Mouse (Mus musculus): Measurements from ENCODE around the gene Fbrsl1.
A peak's percentile ranks its signal among the peaks of the same experiment; 100 is the strongest.

Gene Fbrsl1

DNA sequence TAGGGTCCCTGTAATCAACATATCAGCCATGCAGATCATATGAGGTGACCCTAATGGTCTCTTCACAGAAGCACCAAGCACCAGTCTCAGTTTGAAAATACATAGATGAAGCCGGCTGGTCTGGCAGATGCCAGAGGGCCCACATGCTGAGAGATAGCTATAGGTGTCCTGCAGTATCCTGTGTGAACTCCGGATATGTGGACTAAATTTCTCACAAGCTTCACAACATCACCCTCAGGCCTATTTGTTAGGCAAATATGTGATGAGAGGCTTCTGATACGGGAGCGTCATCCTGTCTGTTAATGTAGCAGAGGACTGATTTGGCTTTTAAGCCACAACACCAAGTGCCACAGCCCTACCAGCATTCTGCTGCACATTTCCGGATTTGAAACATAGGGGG is 37.9 kb downstream of the Fbrsl1 start:
- peak; percentile 78 for DNase-seq

DNA sequence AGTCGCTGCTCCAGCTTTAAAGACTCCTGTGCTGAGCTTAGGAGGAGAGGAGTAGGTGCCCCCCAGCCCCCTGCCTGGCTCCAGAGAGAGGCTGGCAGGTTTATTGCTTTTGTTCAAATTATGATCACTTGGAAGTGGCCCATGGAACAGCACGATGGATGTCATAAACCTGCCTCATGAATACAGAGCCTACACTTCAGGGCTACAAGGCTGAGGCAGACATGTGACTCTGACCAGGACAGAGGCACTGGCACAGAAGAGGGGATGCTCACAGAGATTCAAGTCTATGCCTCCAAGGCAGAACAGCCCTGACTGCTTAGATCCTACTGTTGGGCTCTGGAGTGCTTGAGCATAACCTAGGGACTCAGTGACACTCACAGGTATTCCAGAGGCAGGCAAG is 39.3 kb downstream of the Fbrsl1 start:
- DNase-seq: no peak

DNA sequence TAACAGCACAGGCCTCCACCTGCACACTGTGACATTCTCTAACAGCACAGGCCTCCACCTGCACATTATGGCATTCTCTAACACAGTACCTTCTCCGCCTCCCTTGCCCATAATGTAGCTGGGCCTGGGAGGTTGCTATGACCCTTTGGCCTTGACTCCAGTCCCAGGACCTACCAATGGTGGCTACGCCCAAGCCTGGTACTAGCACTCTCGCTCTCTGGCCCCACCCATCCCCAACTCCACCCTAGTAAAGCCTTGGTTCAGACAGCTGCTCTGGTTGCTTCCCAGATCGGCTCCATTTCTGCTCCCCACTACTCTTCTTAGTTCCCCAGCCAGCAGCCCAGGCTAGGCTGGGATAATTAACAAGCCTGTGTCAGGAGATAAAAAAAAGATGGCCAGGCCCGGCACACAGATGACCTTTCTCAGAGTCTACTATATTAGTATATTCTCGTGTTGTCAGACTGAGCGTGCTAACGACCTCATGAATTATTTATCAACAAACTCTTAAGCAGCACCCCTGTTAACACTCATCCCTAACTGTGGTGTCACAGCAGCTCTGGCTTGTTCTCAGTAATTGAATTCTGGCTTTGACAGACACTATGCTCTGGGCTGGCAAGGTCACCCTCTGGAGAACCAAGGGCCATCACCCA is 42.1 kb downstream of the Fbrsl1 start:
- no peak for DNase-seq

GRCm38 (mm10) chr5:110403931-110404330 is 44.4 kb downstream of the Fbrsl1 start:
- DNase-seq: no peak

GRCm38 (mm10) chr5:110402557-110402956 is 45.7 kb downstream of the Fbrsl1 start:
- no peak for DNase-seq

DNA sequence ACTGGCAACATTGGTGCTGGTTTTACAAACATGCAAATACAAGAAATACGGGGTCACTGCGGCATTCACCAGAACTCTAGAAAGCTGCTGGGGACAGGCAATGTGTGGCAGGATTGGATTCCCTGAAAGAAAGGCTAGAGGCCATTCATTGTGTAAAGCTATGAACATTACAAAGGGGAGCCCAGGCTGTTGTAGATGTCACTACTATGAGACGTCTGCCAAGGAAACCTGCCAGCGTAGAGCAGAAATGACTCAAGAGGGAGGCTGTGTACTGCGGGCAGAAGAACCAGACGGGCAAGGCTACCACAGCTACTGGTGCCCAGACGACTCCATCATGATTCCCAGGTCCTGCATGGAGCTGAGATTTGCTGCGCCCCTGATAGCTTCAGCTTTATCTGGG is 47.2 kb downstream of the Fbrsl1 start:
- no peak for DNase-seq

DNA sequence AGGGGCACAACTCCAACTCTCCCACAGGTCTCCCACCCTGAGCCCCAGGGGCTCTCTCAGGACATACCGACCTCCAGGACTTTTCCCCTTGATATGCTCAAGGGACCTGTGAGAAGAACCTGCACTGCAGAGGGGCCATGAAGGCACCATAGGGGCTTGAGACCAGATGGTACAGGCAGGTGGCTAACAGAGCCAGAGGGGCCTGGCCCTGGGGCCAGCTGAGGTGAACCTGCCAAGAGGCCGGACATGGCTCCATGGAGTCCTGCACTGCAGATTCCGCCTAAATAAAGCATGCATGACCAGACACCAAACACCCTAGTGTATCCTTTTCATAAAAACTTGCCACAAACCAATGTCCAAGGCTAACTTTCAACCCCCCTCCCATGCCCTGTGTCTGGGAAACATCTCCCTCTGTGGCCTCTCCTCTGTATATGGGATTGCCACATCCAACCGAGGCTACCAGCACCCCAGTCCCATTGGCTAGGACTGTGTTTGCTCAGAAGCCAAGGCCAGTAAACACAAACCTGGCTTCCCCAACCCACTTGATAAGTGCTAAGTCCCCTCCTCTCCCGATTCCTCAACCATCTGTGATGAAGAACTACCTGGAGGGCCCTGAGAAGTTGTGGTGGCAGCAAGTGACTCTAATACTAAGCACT is 53.2 kb downstream of the Fbrsl1 start:
- DNase-seq: peak; percentile 92

DNA sequence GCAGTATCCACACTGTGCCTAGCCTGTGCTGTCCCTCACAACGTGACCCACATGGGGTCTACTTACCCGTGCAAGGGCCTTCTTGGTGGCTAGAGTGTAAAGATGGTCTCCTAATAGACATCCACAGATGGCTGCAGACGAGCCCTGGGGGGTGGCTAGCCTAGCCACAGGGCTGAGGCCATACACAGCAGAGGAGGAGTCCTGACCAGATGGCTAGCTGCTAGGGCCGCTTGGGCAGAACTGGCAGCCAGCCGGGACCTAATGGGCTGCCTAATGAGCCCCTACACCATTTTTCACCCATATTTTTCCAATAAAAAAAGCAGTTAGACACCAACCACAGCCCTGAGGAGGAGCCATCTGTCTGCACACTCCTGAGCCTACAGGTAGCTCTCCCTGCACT is 55.6 kb downstream of the Fbrsl1 start:
- DNase-seq: peak; percentile 90

- DNase-seq: peak; percentile 87
These were observed 57.7 kb downstream of the Fbrsl1 start for GRCm38 (mm10) chr5:110390631-110391030.

- DNase-seq: no peak
These were observed 61.0 kb downstream of the Fbrsl1 start for GRCm38 (mm10) chr5:110387332-110387731.

DNA sequence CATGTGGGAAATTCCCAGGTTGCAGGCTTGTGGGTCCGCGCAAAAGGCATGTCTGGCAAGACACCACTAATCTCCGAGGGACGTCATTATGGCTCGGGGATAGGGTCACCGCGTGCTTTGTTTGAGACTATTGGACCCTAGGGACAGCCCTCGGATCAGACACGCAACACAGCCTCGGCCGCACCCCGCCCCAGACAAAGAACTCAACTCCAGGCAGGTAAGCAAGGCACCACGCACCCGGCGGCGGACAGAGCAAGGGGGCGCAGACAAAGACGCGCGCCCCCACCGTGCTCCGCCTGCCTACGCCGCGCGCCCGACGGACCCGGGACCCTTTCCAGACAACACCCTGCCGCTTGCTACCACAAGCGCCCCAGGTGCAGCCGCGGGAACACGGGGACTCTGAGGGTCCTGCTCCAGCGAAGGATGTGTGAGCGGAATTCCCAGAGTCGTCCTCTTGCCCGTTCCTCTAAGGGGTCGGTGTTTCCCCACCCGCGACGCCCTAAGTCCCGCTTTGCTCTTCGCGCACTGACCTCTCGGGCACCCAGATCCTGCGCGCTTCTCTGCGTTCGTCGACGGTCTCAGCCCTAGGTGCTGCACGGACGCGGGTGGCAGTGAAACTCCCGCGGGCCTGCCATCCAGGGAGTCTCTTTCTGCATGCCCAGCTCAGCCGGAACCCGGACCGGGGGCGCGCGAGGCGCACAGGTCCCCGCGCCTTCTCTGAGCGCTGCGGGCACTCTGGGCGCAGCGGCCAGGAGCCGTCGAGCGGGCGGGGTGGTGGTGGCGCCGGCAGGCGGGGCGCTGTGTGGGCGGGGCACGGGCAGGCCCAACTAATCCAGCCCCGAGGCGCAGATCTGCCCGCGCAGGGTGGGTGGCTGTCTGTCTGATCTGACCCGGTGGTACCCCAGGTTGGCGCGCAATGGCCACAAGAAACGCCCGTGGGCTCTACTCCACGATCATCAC is 61.7 kb downstream of the Fbrsl1 start:
- DNase-seq: peak; percentile 80

DNA sequence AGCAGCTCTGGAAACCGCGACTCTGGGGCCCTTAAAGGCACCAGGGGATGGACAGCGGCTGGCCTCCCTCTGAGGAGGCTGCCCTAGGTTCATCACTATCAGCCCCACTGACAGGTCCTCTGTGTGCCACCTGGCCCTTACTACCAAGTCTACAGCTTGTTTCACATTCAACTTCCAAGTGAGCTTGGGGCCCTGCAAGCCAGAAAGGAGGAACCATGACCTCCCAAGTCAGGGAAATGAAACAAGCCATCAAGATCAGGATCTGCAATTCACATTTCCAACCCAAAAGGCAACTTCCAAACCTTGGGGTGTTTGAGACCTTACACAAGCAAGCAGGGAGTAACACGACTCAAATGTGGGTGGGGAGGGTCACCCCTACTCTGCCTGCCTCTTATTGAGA is 63.0 kb downstream of the Fbrsl1 start:
- DNase-seq: no peak

GRCm38 (mm10) chr5:110384491-110384890 is 63.8 kb downstream of the Fbrsl1 start:
- DNase-seq: no peak

DNA sequence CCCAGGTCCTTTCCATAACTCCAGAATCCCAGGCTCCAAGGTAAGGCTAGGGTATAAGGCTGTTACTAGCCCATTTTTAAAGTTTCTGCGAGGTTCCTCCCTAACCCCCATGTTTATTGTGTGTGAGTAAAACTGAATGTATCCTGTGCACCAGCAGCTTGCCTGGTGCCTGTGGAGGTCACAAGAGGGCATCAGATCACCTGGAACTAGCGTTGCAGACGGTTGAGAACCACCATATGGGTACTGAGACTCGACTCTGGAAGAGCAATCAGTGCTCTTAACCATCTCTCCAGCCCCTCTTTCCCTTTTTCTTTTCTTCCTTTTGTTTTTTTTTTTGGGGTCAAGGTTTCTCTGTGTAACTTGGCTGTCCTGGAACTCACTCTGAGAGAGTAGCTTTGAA is 68.5 kb downstream of the Fbrsl1 start:
- no peak for DNase-seq

DNA sequence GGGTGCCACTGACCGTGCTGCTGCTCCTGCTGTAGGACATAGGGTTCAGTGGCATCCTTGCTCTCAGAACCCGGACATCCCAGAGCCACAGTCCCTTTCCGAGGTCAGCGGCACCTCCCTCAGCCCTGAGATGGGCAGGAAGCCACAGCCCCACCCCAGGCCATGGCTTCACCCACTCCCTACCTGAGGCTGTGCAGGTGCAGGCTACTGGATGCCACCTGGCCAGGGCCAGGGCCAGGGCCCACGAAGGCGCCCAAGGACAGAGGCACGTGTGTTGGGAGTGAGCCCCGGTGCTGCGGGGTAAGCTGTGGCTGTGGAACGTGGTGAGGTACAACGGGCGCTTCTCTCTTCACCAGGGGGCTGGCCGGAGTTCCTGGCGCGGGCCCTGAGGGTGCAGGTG is 69.2 kb downstream of the Fbrsl1 start:
- DNase-seq: peak; percentile 68

GRCm38 (mm10) chr5:110378181-110378583 is 70.1 kb downstream of the Fbrsl1 start:
- peak; percentile 56 for DNase-seq

GRCm38 (mm10) chr5:110376802-110377433 is 71.4 kb downstream of the Fbrsl1 start:
- DNase-seq: peak; percentile 87

DNA sequence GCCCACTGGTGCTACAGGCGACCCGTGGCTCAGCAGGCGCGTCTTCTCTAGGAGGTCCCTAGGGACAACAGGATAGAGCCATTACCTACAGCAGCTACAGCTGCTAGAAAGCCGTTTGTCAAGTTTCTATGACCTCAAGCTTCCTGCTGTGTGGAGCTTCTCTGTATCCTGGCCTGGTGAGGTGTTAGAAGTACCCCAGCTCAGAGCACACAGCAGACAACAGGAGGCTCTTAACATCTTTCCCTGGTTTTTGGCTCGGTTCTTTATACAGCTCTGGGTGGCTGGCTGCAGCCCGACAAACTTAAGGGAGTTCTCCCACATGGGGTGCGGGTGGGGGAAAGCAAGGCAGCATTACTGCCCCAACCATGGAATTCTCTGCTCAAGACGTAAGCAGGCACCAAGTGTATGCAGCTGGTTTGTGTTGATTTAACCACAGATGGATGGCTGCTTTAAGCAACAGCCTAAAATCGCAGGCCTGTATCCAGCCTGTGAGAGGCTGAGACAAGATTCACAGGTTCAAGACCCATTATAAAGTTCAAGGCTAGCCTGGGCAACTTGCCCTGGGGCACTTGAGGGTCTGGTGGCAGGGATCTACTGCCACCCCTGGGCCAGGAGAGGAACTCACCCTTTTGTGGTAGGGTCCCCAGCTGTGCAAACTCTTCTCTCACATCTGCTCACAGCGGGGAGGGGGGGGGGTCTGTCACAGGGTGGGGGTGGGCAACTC is 84.3 kb downstream of the Fbrsl1 start:
- DNase-seq: no peak

- DNase-seq: peak; percentile 59
These were observed 85.0 kb downstream of the Fbrsl1 start for GRCm38 (mm10) chr5:110363179-110363821.

DNA sequence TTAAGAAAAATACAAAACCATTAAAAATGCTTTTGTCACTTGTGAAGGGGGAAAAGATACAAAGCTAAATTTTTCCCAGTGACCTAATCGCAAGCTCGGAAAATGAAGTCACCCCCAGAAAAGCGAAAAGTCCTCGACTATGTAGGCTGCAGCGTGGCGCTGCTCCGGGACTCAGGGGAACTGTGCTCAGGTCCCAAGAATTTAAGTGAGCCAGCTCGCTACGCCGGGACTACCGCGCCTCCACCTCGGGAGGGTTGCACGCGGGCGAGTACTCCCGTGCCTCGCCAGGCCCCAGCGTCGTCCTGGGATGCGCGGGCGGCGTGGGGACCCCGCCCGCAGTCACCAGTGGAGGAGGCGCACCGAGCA is 85.5 kb downstream of the Fbrsl1 start:
- DNase-seq: no peak

- no peak for DNase-seq
These were observed 86.8 kb downstream of the Fbrsl1 start for GRCm38 (mm10) chr5:110361465-110361864.

Measured in cerebellum, adult 9-11 months (tissue).